Mouse (Mus musculus) kidney, embryonic 16.5 days (tissue): ENCODE results near the gene Unc13c. TPM values are rescaled to one million over a fixed set of nuclear protein-coding genes. Genes with fewer than 3 reads are reported as not detected.

Source experiments
- ATAC-seq: fragments of 200-750 bp; cut with Nextera tagmentation; 2 replicates; pipeline ENCODE4 v1.8.0; 2017; ENCODE audit warnings: moderate TSS enrichment; ENCODE audit not compliant: low FRiP score, low TSS enrichment
- H3K27ac ChIP-seq: fragments of 300-500 bp; sonication (generic); 2 replicates; pipeline ENCODE4 v1.5.1; 2014; ENCODE audit warnings: low read length
- H3K27me3 ChIP-seq: fragments of 300-500 bp; sonication (generic); 2 replicates; pipeline ENCODE4 v1.6.1; 2014; ENCODE audit warnings: low read length, control low read depth, mixed read lengths; ENCODE audit not compliant: insufficient read depth
- H3K36me3 ChIP-seq: fragments of 300-500 bp; sonication (generic); 2 replicates; pipeline ENCODE4 v1.6.1; 2014; ENCODE audit warnings: low read length, control low read depth, mixed read lengths; ENCODE audit not compliant: insufficient read depth
- H3K4me1 ChIP-seq: fragments of 300-500 bp; sonication (generic); 2 replicates; pipeline ENCODE4 v1.6.1; 2014; ENCODE audit warnings: low read length, control low read depth, mixed read lengths; ENCODE audit not compliant: insufficient read depth
- H3K4me2 ChIP-seq: fragments of 300-500 bp; sonication (generic); replicated peaks from 2 replicates; pipeline ENCODE4 v1.6.1; 2014; ENCODE audit warnings: low read depth, low read length
- H3K4me3 ChIP-seq: fragments of 300-500 bp; sonication (generic); 2 replicates; pipeline ENCODE4 v1.5.1; 2014; ENCODE audit warnings: mild to moderate bottlenecking, low read length
- H3K9ac ChIP-seq: fragments of 300-500 bp; sonication (generic); replicated peaks from 2 replicates; pipeline ENCODE4 v1.6.1; 2014; ENCODE audit warnings: low read length
- H3K9me3 ChIP-seq: fragments of 300-500 bp; sonication (generic); 2 replicates; pipeline ENCODE4 v1.6.1; 2016; ENCODE audit warnings: low read length, control low read depth
- WGBS: fragments of 180-500 bp; shearing (Covaris S2); extraction: QIAGEN DNeasy Blood & Tissue Kit; methylation state at CpG from one replicate; pipeline ENCODE4 v1.1.7; 2014; 5-methylcytosine and 5-hydroxymethylcytosine counted together
- polyA plus RNA-seq: library from polyadenylated mRNA; unstranded; fragments of >200 nt; fragmentation: Nextera tagmentation; extraction: Ambion mirVana; gene quantifications from 2 replicates; pipeline ENCODE4 v1.2.1, GENCODE M21; 2015

The Unc13c gene
- polyA plus RNA-seq, 1 experiment from 2014 or later: 0.41 TPM

GRCm38 (mm10) chr9:73557805-73558204 is 411.0 kb downstream of the Unc13c start:
- no peak for ATAC-seq
- Histone ChIP-seq H3K27me3 (no peaks in the 10 kb centered on the region), H3K27ac (no peak overlapping the region), H3K4me2 (no peak overlapping the region), H3K4me1 (0 out of 2 replicates have a peak, but pooled peaks cover 2% of the 10 kb centered on the region), H3K4me3 (no peak overlapping the region), H3K9ac (no peak overlapping the region), H3K9me3 (no peaks in the 10 kb centered on the region), H3K36me3 (no peaks in the 10 kb centered on the region)
- WGBS: 41% methylated on average over 1 of the region's 2 CpGs

- Histone ChIP-seq H3K27ac (no peak overlapping the region), H3K4me1 (0 out of 2 replicates have a peak, but pooled peaks cover 2% of the 10 kb centered on the region), H3K27me3 (no peaks in the 10 kb centered on the region), H3K9ac (no peak overlapping the region), H3K9me3 (no peaks in the 10 kb centered on the region), H3K4me2 (no peak overlapping the region), H3K36me3 (no peaks in the 10 kb centered on the region), H3K4me3 (no peak overlapping the region)
- no peak for ATAC-seq
- whole genome bisulfite sequencing: 70% methylated on average over 6 of the region's 6 CpGs
Measured at GRCm38 (mm10) chr9:73555354-73555753, 413.4 kb downstream of the Unc13c start.

- Histone ChIP-seq H3K4me1 (no peaks in the 10 kb centered on the region), H3K4me2 (no peak overlapping the region), H3K27me3 (no peaks in the 10 kb centered on the region), H3K27ac (no peak overlapping the region), H3K36me3 (no peaks in the 10 kb centered on the region), H3K4me3 (no peak overlapping the region), H3K9me3 (no peaks in the 10 kb centered on the region), H3K9ac (no peak overlapping the region)
- WGBS: 46% methylated on average over 3 of the region's 3 CpGs
- ATAC-seq: no peak
Measured at GRCm38 (mm10) chr9:73472568-73472967, 496.2 kb downstream of the Unc13c start.

GRCm38 (mm10) chr9:73462027-73462426 is 506.7 kb downstream of the Unc13c start:
- Histone ChIP-seq H3K4me1 (no peaks in the 10 kb centered on the region), H3K4me2 (no peak overlapping the region), H3K36me3 (no peaks in the 10 kb centered on the region), H3K9me3 (no peaks in the 10 kb centered on the region), H3K9ac (no peak overlapping the region), H3K27me3 (no peaks in the 10 kb centered on the region), H3K4me3 (no peak overlapping the region), H3K27ac (no peak overlapping the region)
- WGBS: 87% methylated on average over 2 of the region's 2 CpGs
- no peak for ATAC-seq

DNA sequence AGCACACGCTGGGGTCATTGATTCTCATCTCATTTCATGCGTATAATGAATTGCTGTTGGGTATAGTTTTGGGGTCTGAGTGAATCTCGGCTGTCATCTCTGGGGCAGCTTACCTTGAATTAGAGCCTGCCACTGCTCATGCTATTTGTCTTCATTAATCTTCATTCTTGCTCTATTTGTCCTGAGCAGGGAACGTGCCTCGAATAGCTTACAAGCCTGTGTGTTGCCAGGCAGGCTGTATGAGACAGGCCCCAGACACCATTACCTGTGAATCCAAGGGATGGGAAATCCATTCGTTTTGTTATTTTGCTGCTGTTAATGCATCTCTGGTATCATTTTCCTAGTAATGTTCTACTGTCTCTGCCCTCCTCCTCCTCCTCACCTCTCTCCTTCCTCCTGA is 518.8 kb downstream of the Unc13c start:
- no peaks in the 10 kb centered on the region for H3K27me3 ChIP-seq
- H3K4me1 ChIP-seq: no peaks in the 10 kb centered on the region
- 66% methylated on average over 6 of the region's 6 CpGs for WGBS
- H3K9me3 ChIP-seq: no peaks in the 10 kb centered on the region; the same call in 1 of the 2 replicates
- H3K36me3 ChIP-seq: no peaks in the 10 kb centered on the region
- ATAC-seq: no peak
- no peak overlapping the region for H3K27ac ChIP-seq
- no peak overlapping the region for H3K4me2 ChIP-seq
- H3K4me3 ChIP-seq: no peak overlapping the region
- no peak overlapping the region for H3K9ac ChIP-seq

GRCm38 (mm10) chr9:73449216-73449615 is 519.5 kb downstream of the Unc13c start:
- H3K4me3 ChIP-seq: no peak overlapping the region
- no peaks in the 10 kb centered on the region; the same call in 1 of the 2 replicates for H3K9me3 ChIP-seq
- H3K4me1 ChIP-seq: no peaks in the 10 kb centered on the region

GRCm38 (mm10) chr9:73431925-73432324 is 536.8 kb downstream of the Unc13c start:
- no peak overlapping the region for H3K4me2 ChIP-seq
- no peak for ATAC-seq
- no peak overlapping the region for H3K27ac ChIP-seq
- no peak overlapping the region for H3K4me3 ChIP-seq
- H3K27me3 ChIP-seq: no peaks in the 10 kb centered on the region
- H3K36me3 ChIP-seq: no peaks in the 10 kb centered on the region
- H3K9ac ChIP-seq: no peak overlapping the region
- 41% methylated on average over 2 of the region's 2 CpGs for WGBS
- H3K4me1 ChIP-seq: no peaks in the 10 kb centered on the region
- H3K9me3 ChIP-seq: no peaks in the 10 kb centered on the region

More at GRCm38 (mm10) chr9:73449216-73449615, 519.5 kb downstream of the Unc13c start:
- H3K36me3 ChIP-seq: no peaks in the 10 kb centered on the region
- H3K9ac ChIP-seq: no peak overlapping the region
- H3K27ac ChIP-seq: no peak overlapping the region
- no peaks in the 10 kb centered on the region for H3K27me3 ChIP-seq
- ATAC-seq: no peak
- no peak overlapping the region for H3K4me2 ChIP-seq

Other genes starting within 250 kb of the Unc13c start
- 2.2 TPM in 2 replicates for gene Wdr72, start 141.4 kb upstream of the Unc13c start, polyA plus RNA-seq